Mouse (Mus musculus) stomach, embryonic 16.5 days (tissue): Measurements from ENCODE around the gene Arl5a. TPM values are rescaled to one million over a fixed set of nuclear protein-coding genes. Genes with fewer than 3 reads are reported as not detected.
A peak's percentile ranks its signal among the peaks of the same experiment; 100 is the strongest.

Experiments
- ATAC-seq: fragments of 200-750 bp; cut with Nextera tagmentation; 2 replicates; pipeline ENCODE4 v1.8.0; 2017; ENCODE audit warnings: moderate number of reproducible peaks, moderate TSS enrichment; ENCODE audit not compliant: insufficient read depth, low FRiP score
- H3K27ac ChIP-seq: fragments of 300-500 bp; sonication (generic); 2 replicates; pipeline ENCODE4 v1.5.1; 2014; ENCODE audit warnings: low read length
- H3K27me3 ChIP-seq: fragments of 300-500 bp; sonication (generic); 2 replicates; pipeline ENCODE4 v1.6.1; 2014; ENCODE audit warnings: low read length, control low read depth, mixed read lengths; ENCODE audit not compliant: control insufficient read depth, insufficient read depth
- H3K36me3 ChIP-seq: fragments of 300-500 bp; sonication (generic); 2 replicates; pipeline ENCODE4 v1.6.1; 2014; ENCODE audit warnings: low read length; ENCODE audit not compliant: control insufficient read depth, insufficient read depth
- H3K4me1 ChIP-seq: fragments of 300-500 bp; sonication (generic); 2 replicates; pipeline ENCODE4 v1.6.1; 2014; ENCODE audit warnings: low read length, control low read depth, mixed read lengths; ENCODE audit not compliant: control insufficient read depth, insufficient read depth
- H3K4me2 ChIP-seq: fragments of 300-500 bp; sonication (generic); 2 replicates; pipeline ENCODE4 v1.6.1; 2014; ENCODE audit warnings: low read depth, low read length, mixed read lengths
- H3K4me3 ChIP-seq: fragments of 300-500 bp; sonication (generic); replicated peaks from 2 replicates; pipeline ENCODE4 v1.5.1; 2014; ENCODE audit warnings: mild to moderate bottlenecking, low read length
- H3K9ac ChIP-seq: fragments of 300-500 bp; sonication (generic); 2 replicates; pipeline ENCODE4 v1.6.1; 2014; ENCODE audit warnings: low read length
- H3K9me3 ChIP-seq: fragments of 300-500 bp; sonication (generic); replicated peaks from 2 replicates; pipeline ENCODE4 v1.6.1; 2016; ENCODE audit warnings: low read length, control low read depth; ENCODE audit not compliant: control insufficient read depth
- WGBS: fragments of 180-500 bp; shearing (Covaris S2); extraction: QIAGEN DNeasy Blood & Tissue Kit; methylation state at CpG from one replicate; pipeline ENCODE4 v1.1.7; 2014; 5-methylcytosine and 5-hydroxymethylcytosine counted together
- polyA plus RNA-seq: library from polyadenylated mRNA; unstranded; fragments of >200 nt; fragmentation: Nextera tagmentation; extraction: Ambion mirVana; gene quantifications from 2 replicates; pipeline ENCODE4 v1.2.1, GENCODE M21; 2015

Gene Arl5a
- polyA plus RNA-seq, 1 experiment from 2014 or later: 25.1 TPM

DNA sequence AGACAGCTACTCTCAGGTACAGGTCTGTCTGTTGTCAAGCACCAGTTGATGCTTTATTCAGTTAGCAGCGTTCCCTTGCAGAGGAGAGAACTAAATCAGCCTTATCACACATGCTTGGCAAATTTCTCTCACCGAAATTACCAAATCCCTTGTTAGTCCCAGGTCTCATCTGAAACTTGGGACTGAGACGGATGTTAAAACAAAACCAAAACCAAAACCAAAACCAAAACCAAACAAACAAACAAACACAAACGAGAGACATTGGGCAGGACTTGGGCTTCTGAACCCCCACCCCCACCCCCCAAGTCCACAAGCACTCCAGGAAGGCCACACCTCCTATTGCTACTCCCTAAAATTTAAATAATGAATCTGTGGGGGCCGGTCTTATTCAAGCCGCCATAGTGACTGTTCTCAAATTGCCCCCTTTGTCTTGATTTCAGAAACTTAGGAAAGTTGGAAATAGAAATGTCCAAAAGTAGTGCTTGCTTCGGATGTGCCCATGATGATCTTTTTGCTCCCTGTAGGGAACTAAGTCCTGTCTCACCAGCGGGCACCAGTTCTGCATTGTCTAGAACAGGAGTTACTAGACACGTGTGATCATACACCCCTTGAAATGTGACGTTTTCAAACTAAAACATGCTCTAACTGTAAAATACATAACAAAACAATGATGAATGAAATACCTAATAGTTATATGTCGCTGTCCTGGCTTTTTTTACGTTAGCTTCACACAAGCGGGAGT lies 46.8 kb downstream of the Arl5a start:
- no peaks in the 10 kb centered on the region for H3K36me3 ChIP-seq
- H3K4me2 ChIP-seq: peak overlapping the region; percentile 22
- H3K27me3 ChIP-seq: no peaks in the 10 kb centered on the region
- no peak for ATAC-seq
- H3K9me3 ChIP-seq: no peaks in the 10 kb centered on the region
- no peak overlapping the region for H3K4me3 ChIP-seq
- no peak overlapping the region for H3K27ac ChIP-seq
- H3K9ac ChIP-seq: no peak overlapping the region
- no peaks in the 10 kb centered on the region for H3K4me1 ChIP-seq
- WGBS: 50% methylated on average over 13 of the region's 13 CpGs

- Histone ChIP-seq H3K4me1 (0 out of 2 replicates have a peak, but pooled peaks cover 2% of the 10 kb centered on the region), H3K27ac (no peak overlapping the region), H3K4me3 (no peak overlapping the region), H3K9me3 (no peaks in the 10 kb centered on the region), H3K27me3 (no peaks in the 10 kb centered on the region), H3K4me2 (no peak overlapping the region), H3K36me3 (no peaks in the 10 kb centered on the region), H3K9ac (no peak overlapping the region)
- no peak for ATAC-seq
- WGBS: 89% methylated on average over 6 of the region's 6 CpGs
Measured at GRCm38 (mm10) chr2:52374706-52375105, 50.0 kb downstream of the Arl5a start.

- Histone ChIP-seq H3K27ac (no peak overlapping the region), H3K9ac (no peak overlapping the region), H3K4me3 (no peak overlapping the region), H3K9me3 (no peaks in the 10 kb centered on the region), H3K27me3 (no peaks in the 10 kb centered on the region), H3K4me1 (0 out of 2 replicates have a peak, but pooled peaks cover 2% of the 10 kb centered on the region), H3K4me2 (no peak overlapping the region), H3K36me3 (no peaks in the 10 kb centered on the region)
- 54% methylated on average over 6 of the region's 6 CpGs for WGBS
- no peak for ATAC-seq
Measured at GRCm38 (mm10) chr2:52372480-52372879, 52.2 kb downstream of the Arl5a start.

- Histone ChIP-seq H3K9me3 (no peaks in the 10 kb centered on the region), H3K27me3 (no peaks in the 10 kb centered on the region), H3K4me1 (0 out of 2 replicates have a peak, but pooled peaks cover 2% of the 10 kb centered on the region), H3K27ac (no peak overlapping the region), H3K4me2 (no peak overlapping the region), H3K36me3 (no peaks in the 10 kb centered on the region), H3K4me3 (no peak overlapping the region), H3K9ac (no peak overlapping the region)
- ATAC-seq: no peak
- 63% methylated on average over 4 of the region's 4 CpGs for WGBS
Measured at GRCm38 (mm10) chr2:52372080-52372479, 52.6 kb downstream of the Arl5a start.

DNA sequence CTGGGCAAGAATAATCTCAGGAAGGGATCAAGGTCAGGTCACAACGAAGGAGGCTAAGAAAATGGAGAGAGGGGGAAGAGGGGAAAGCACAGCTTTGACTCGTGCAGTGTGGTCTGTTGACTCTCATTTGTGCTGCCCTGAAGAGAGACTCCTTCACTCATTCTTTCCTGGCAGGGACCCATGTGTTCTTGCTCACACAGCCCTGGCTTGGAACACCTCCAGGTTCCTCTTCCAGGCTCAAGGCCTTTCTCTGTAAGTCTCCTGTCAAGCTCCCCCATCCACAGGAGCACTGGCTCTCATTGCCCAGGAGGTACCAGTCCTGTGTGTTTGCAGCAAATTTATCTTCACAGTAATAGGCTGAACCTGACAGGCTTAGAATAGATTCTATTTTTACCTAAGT lies 53.6 kb downstream of the Arl5a start:
- H3K27me3 ChIP-seq: no peaks in the 10 kb centered on the region
- H3K4me2 ChIP-seq: no peak overlapping the region
- no peak overlapping the region for H3K27ac ChIP-seq
- H3K36me3 ChIP-seq: no peaks in the 10 kb centered on the region
- 14% methylated on average over 2 of the region's 2 CpGs for WGBS
- H3K9me3 ChIP-seq: no peaks in the 10 kb centered on the region
- ATAC-seq: peak; percentile 64; the same call in 1 of the 2 replicates
- no peak overlapping the region for H3K4me3 ChIP-seq
- 0 out of 2 replicates have a peak, but pooled peaks cover 2% of the 10 kb centered on the region for H3K4me1 ChIP-seq
- H3K9ac ChIP-seq: no peak overlapping the region

GRCm38 (mm10) chr2:52369622-52370021 lies 55.1 kb downstream of the Arl5a start:
- H3K9me3 ChIP-seq: no peaks in the 10 kb centered on the region
- no peaks in the 10 kb centered on the region for H3K27me3 ChIP-seq
- H3K9ac ChIP-seq: no peak overlapping the region
- no peak overlapping the region for H3K4me3 ChIP-seq
- H3K4me1 ChIP-seq: 0 out of 2 replicates have a peak, but pooled peaks cover 2% of the 10 kb centered on the region
- ATAC-seq: no peak
- no peak overlapping the region for H3K4me2 ChIP-seq
- WGBS: 65% methylated on average over 6 of the region's 6 CpGs
- no peak overlapping the region for H3K27ac ChIP-seq
- H3K36me3 ChIP-seq: no peaks in the 10 kb centered on the region

DNA sequence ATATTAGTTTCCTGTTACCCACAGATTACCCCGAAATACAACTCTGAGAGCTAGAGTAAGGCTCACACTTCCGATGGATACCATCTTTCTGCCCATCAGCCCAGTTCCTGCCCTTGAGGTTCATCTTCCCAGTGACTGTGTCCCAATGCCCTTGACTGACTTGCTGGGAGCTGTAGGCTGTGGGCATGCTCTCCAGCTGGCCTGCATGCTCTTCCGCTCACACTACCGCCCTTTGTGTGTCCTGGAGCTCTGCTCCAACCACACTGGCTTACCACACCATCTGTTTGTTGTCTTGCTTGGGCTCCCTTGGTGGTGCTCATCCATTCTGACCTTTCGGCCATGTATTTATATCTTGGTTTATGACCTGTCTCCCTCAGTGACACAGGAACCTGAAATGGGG lies 57.0 kb downstream of the Arl5a start:
- H3K27me3 ChIP-seq: no peaks in the 10 kb centered on the region
- H3K9me3 ChIP-seq: no peaks in the 10 kb centered on the region
- no peak for ATAC-seq
- H3K4me3 ChIP-seq: no peak overlapping the region
- H3K27ac ChIP-seq: no peak overlapping the region
- 76% methylated on average over 5 of the region's 5 CpGs for WGBS
- no peak overlapping the region for H3K9ac ChIP-seq
- no peak overlapping the region for H3K4me2 ChIP-seq
- H3K36me3 ChIP-seq: no peaks in the 10 kb centered on the region
- H3K4me1 ChIP-seq: 0 out of 2 replicates have a peak, but pooled peaks cover 2% of the 10 kb centered on the region

GRCm38 (mm10) chr2:52367248-52367647 lies 57.5 kb downstream of the Arl5a start:
- WGBS: 58% methylated on average over 13 of the region's 13 CpGs
- Histone ChIP-seq H3K4me2 (no peak overlapping the region), H3K4me3 (no peak overlapping the region), H3K27ac (no peak overlapping the region), H3K9me3 (no peaks in the 10 kb centered on the region), H3K9ac (no peak overlapping the region), H3K4me1 (0 out of 2 replicates have a peak, but pooled peaks cover 2% of the 10 kb centered on the region), H3K27me3 (no peaks in the 10 kb centered on the region), H3K36me3 (no peaks in the 10 kb centered on the region)
- ATAC-seq: no peak

DNA sequence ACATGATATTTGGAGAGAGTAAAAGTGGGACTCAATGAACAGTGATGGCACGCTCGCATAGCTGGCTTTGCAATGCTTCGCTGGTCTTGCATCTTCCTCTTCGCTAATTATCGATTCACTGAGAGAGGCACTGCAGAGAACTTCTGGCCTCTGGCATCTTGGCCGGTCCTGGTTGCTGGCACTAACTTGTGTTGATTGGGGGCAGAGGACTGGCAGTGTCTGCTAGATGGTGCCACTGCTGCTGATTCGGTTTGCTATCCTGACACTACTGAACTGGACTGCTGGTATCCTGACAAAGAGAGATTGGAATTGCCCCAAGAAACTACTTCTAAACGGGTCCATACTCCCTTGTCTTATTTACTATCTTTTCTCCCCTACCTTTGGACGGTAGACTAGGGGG lies 63.6 kb downstream of the Arl5a start:
- no peaks in the 10 kb centered on the region for H3K4me1 ChIP-seq
- H3K27me3 ChIP-seq: no peaks in the 10 kb centered on the region
- H3K4me3 ChIP-seq: no peak overlapping the region
- no peak overlapping the region for H3K9ac ChIP-seq
- H3K4me2 ChIP-seq: no peak overlapping the region
- no peaks in the 10 kb centered on the region for H3K36me3 ChIP-seq
- no peaks in the 10 kb centered on the region for H3K9me3 ChIP-seq
- H3K27ac ChIP-seq: no peak overlapping the region
- WGBS: 85% methylated on average over 9 of the region's 9 CpGs
- ATAC-seq: no peak
